Mouse (Mus musculus): ENCODE data around the gene Id2. TPM values are rescaled to one million over a fixed set of nuclear protein-coding genes. Genes with fewer than 3 reads are reported as not detected.

Gene Id2
- polyA plus RNA-seq, 1 experiment from 2014 or later: 754 TPM

GRCm38 (mm10) chr12:25049253-25049652, 47.7 kb downstream of the Id2 start:
- no peak overlapping the region for H3K9ac ChIP-seq (ENCODE audit: low read depth, low read length)
- no peak for TF ChIP-seq CTCF (IDR thresholded peaks at IDR 0.05; ENCODE audit: low read depth)
- H3K4me3 ChIP-seq (replicated peaks; ENCODE audit: low read depth, low read length): no peak overlapping the region
- H3K27me3 ChIP-seq (ENCODE audit: insufficient read depth, low read length): no peaks in the 10 kb centered on the region
- no peaks in the 10 kb centered on the region for H3K9me3 ChIP-seq (replicated peaks; ENCODE audit: low read length)
- H3K4me2 ChIP-seq (ENCODE audit: low read length): no peak overlapping the region
- no peaks in the 10 kb centered on the region for H3K4me1 ChIP-seq (replicated peaks; ENCODE audit: insufficient read depth, low read length)
- 9% methylated on average over 5 of the region's 5 CpGs for WGBS
- no peak for ATAC-seq (replicated peaks; ENCODE audit: low FRiP score, low read depth)
- peaks cover 30% of the 10 kb centered on the region for H3K36me3 ChIP-seq (ENCODE audit: insufficient read depth, low read length)
- H3K27ac ChIP-seq: no peak overlapping the region
- no peak for DNase-seq (ENCODE audit: low spot score)

DNA sequence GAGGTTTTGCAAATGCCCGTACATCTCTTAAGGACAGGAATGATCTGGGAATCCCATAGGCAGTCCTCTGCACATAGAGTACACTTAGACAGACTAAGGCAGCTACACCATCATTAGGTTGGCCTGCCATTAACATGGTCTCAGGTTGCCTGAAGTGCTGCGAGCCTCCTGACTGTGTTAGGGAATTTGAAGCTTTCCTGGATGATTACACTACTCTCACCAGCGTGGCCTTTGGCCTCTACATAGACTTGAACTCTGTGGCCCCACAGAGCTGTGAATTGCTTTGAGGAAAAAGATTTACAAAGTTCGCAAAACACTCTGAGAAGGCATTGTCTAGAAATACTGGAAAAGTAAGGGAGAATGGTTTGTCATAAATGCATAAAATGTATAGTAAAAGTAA, 52.4 kb downstream of the Id2 start:
- no peaks in the 10 kb centered on the region for H3K27me3 ChIP-seq (ENCODE audit: insufficient read depth, low read length)
- no peak overlapping the region for H3K4me2 ChIP-seq (ENCODE audit: low read length)
- H3K9ac ChIP-seq (ENCODE audit: low read depth, low read length): no peak overlapping the region
- H3K27ac ChIP-seq: no peak overlapping the region
- H3K9me3 ChIP-seq (replicated peaks; ENCODE audit: low read length): no peaks in the 10 kb centered on the region
- no peak for DNase-seq (ENCODE audit: low spot score)
- H3K36me3 ChIP-seq (ENCODE audit: insufficient read depth, low read length): peaks cover 15% of the 10 kb centered on the region
- TF ChIP-seq CTCF (IDR thresholded peaks at IDR 0.05; ENCODE audit: low read depth): no peak
- H3K4me3 ChIP-seq (replicated peaks; ENCODE audit: low read depth, low read length): no peak overlapping the region
- no peak for ATAC-seq (replicated peaks; ENCODE audit: low FRiP score, low read depth)
- no peaks in the 10 kb centered on the region for H3K4me1 ChIP-seq (replicated peaks; ENCODE audit: insufficient read depth, low read length)
- 61% methylated on average over 4 of the region's 4 CpGs for WGBS

GRCm38 (mm10) chr12:25044056-25044455, 52.9 kb downstream of the Id2 start:
- no peaks in the 10 kb centered on the region for H3K9me3 ChIP-seq (replicated peaks; ENCODE audit: low read length)
- 84% methylated on average over 2 of the region's 2 CpGs for WGBS

More at GRCm38 (mm10) chr12:25044056-25044455, 52.9 kb downstream of the Id2 start:
- no peak overlapping the region for H3K27ac ChIP-seq
- no peak for TF ChIP-seq CTCF (IDR thresholded peaks at IDR 0.05; ENCODE audit: low read depth)
- ATAC-seq (replicated peaks; ENCODE audit: low FRiP score, low read depth) (no peak), DNase-seq (ENCODE audit: low spot score) (no peak)
- peaks cover 18% of the 10 kb centered on the region for H3K36me3 ChIP-seq (ENCODE audit: insufficient read depth, low read length)
- no peak overlapping the region for H3K9ac ChIP-seq (ENCODE audit: low read depth, low read length)
- no peaks in the 10 kb centered on the region for H3K27me3 ChIP-seq (ENCODE audit: insufficient read depth, low read length)
- H3K4me1 ChIP-seq (replicated peaks; ENCODE audit: insufficient read depth, low read length): no peaks in the 10 kb centered on the region
- no peak overlapping the region for H3K4me2 ChIP-seq (ENCODE audit: low read length)
- no peak overlapping the region for H3K4me3 ChIP-seq (replicated peaks; ENCODE audit: low read depth, low read length)

Other genes starting within 250 kb of the Id2 start
- 25.1 and 25.8 TPM in 2 replicates for gene Kidins220, start 122.2 kb downstream of the Id2 start, polyA plus RNA-seq (2015; fragmentation: Nextera tagmentation; extraction: Ambion mirVana)

Measured in kidney, postnatal 0 days (tissue).